Mouse (Mus musculus): ENCODE data around the gene Smarce1.
"Not testable (repeated sequence)": the region's sequence is repeated elsewhere in the genome, so short reads cannot be mapped to it uniquely, and the experiment has no call there.

Smarce1 gene

DNA sequence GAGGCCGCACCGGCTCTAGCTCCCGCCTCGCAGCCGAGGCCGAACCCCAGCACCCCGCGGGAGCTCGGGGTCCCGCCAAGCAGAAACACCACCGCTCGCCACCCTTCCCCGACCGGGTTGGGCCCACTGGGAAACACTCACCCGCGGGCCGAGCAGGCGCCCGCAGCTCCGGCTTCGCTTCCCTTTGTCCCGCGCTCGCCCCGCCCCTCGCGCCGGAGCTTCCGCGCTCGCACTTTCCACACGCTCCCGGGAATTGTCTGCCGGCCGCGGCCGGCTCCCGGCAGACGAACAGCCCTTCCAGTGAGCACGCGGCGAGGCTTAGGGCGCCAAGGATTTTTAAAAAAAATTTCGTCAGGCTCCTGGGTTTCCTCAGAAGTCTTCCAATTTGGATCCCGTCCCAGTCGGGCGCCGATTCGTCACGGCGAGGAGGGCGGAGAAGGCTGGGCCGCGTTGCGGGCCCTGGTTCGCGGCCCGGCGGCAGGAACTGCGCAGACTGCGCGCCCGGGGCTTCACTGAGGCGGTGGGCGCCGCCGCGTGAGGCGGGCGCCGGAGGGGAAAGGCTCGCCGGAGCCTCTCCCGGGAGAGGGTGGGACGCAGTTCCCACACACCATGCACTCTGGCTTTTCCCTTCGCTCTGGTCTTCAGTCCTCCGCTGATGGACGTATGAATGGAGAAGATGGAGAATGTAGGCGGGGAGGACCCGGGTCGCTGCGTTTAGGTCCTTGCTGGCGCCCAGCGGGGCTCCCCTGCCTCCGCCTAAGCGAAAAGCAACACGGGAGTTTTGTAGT is at the start of gene Smarce1:
Gene Smarce1 (minus strand): TSS at position 757 of the 788 bp plus-strand sequence.
- peak; percentile 88 for DNase-seq (ENCODE audit: low read depth, low spot score)

GRCm38 (mm10) chr11:99279986-99280385 is 49.2 kb upstream of the Smarce1 start:
- no peak for DNase-seq (ENCODE audit: low read depth, low spot score)

GRCm38 (mm10) chr11:99276786-99277185 is 46.0 kb upstream of the Smarce1 start:
- no peak for DNase-seq (ENCODE audit: low read depth, low spot score)

DNA sequence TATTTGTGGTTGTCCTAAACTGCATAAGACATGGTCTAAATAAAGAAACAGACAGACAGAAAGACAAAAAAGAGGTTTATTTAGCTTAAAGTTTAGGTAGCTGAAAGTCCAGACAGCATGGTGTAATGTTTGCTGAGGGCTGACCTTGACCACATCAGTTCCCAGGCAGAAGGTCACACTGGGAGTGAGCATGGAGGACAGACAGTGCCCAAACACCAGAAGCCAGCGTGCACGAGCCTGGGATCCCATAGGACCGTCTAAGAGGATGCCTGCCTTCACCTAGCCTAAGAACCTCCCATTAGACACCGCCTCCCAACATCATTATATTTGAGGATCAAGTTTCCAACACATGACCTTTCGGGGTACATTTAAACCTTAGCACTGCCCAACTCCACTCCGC is 44.8 kb upstream of the Smarce1 start:
- DNase-seq (ENCODE audit: low read depth, low spot score) = no peak

- DNase-seq (ENCODE audit: low read depth, low spot score) = no peak
Measured at GRCm38 (mm10) chr11:99272721-99273120, 41.9 kb upstream of the Smarce1 start.

GRCm38 (mm10) chr11:99269192-99269591 is 38.4 kb upstream of the Smarce1 start:
- DNase-seq (ENCODE audit: low read depth, low spot score) = no peak

DNA sequence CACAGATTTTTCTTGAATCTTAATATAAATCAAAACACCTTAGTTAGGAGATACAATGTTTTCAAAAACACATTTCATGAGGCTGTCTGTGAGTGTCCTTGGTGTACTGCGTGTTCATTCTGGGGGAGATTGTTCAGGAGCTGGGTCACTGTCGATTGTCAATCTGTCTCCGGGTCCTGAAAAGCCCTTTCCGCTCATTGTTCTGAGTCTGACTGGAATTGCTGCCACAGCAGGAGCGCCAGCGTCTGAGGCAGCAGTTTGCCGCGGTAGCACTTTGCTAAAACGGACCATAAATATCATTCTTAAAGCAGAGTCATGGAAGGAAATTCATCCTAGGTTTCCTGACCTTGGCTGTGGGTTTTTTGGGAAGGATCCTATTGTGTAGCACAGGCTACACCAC is 35.0 kb upstream of the Smarce1 start:
- DNase-seq (ENCODE audit: low read depth, low spot score) = no peak

DNA sequence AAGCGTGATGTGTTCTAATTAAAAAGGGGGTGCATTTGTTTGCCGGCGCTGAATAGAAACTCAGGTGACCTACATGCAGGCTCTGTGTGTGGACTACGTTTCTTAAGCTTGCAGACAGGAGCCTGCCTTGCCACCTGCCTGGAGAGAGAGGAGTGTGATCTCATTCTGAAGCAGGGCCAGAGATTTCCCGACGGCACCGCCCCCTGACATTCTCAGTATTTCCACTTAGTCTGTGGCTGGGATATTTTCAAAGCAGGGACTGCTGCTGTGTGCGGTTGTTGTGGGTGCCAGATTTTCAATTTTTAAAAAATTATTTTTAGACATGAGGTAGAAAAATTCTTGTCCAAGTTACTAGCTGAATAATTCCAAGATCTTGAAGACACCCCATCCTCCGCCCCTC is 34.4 kb upstream of the Smarce1 start:
- no peak for DNase-seq (ENCODE audit: low read depth, low spot score)

- peak; percentile 33 for DNase-seq (ENCODE audit: low read depth, low spot score)
Measured at GRCm38 (mm10) chr11:99256213-99256612, 25.4 kb upstream of the Smarce1 start.

GRCm38 (mm10) chr11:99255316-99255715 is 24.5 kb upstream of the Smarce1 start:
- DNase-seq (ENCODE audit: low read depth, low spot score) = peak; percentile 78

DNA sequence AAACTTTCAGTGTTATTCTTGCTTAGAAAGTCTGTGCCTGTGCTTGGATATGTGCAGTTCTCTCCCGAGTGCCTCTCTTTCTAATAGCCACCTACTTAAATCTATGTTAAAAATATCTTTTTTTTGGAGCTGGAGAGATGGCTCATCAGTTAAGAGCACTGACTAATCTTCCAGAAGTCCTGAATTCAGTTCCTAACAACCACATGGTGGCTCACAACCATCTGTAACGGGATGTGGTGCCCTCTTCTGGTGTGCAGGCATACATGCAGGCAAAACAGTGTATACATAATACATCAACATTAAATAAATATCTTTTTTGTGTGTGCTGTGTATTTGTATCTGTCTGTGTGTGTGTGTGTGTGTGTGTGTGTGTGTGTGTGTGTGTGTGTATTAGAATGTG is 23.1 kb upstream of the Smarce1 start:
- DNase-seq (ENCODE audit: low read depth, low spot score) = no peak

- no peak for DNase-seq (ENCODE audit: low read depth, low spot score)
Measured at GRCm38 (mm10) chr11:99252671-99253070, 21.9 kb upstream of the Smarce1 start.

DNA sequence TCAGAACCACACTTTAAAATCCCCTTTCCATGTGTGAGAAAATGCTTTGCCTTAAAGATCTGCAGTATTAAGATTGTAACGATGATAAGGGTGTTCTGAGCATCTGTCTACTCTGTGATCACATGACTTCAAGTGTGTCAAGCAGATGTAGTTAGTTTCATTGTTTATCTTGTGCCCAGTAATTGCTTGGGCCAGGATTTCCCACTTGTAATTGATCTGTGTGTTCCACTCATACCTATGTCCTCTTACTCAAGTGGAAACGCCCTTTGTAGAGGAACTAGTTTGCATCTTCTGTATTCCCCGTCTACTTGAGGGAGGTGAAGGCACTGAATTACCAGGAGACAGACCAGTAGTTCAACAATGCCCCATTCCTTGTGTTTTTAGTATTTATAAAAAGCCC is 19.8 kb upstream of the Smarce1 start:
- peak; percentile 27 for DNase-seq (ENCODE audit: low read depth, low spot score)

DNA sequence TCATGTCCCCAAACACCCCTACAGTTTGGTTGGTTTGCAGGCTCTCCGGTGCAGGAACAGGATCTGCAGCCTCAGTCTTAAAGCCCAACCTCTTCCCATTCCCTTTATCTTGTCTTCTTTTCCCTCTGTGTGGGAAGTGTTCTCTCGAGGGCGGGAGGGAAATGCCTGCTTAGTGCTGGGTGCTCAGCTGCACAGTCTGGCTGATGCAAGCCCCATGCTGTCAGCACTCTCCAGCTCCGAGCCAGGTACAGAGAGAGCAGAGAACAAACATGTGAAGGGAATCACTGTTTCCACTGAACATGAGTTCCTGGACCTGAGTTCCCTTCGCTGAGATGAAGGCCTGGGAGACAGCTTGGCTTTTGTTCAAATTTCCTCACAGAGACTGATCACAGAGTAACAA is 19.4 kb upstream of the Smarce1 start:
- peak; percentile 13 for DNase-seq (ENCODE audit: low read depth, low spot score)

- peak; percentile 66 for DNase-seq (ENCODE audit: low read depth, low spot score)
Measured at GRCm38 (mm10) chr11:99249115-99249514, 18.3 kb upstream of the Smarce1 start.

DNA sequence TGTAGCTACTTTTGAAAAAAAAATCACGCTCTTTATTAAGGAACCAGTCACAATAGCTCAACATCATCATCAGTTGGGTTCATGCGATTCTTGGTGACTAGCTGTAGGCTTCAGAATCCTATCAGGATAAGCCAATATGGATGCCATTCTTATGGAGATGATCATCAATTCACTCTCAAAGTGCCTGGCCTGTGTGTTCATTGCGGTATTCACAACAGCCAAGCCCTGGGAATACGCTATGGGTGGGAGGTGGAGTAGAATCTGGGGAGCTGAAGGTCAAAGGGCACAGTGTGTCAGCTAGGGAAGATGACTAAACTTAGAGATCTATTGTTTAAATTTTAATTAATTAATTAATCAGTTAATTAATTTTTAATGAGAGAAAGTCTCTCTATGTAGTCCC is 17.1 kb upstream of the Smarce1 start:
- DNase-seq (ENCODE audit: low read depth, low spot score) = no peak

DNA sequence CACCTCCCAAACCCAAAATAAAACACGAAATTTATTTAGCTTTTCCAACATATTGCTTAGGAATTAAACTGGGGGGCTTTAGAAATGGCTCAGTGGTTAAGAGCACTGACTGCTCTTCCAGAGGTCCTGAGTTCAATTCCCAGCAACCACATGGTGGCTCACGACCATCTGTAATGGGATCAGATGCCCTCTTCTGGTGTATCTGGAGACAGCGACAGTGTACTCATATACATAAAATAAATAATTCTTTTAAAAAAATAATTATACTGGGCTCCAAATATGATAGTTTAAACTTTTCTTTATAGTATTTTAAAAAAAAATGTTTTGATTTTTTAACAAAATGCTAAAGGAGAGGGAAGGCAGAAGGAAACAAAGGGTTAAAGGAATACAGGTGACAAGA is 13.7 kb upstream of the Smarce1 start:
- not testable (repeated sequence) for DNase-seq (ENCODE audit: low read depth, low spot score)

- DNase-seq (ENCODE audit: low read depth, low spot score) = peak; percentile 25
Measured at GRCm38 (mm10) chr11:99243820-99244374, 13.1 kb upstream of the Smarce1 start, which contains the start of gene Krt222. Krt222 (minus strand) TSS chr11:99244085.

- DNase-seq (ENCODE audit: low read depth, low spot score) = no peak
Measured at GRCm38 (mm10) chr11:99243200-99243819, 12.5 kb upstream of the Smarce1 start.

- DNase-seq (ENCODE audit: low read depth, low spot score) = no peak
Measured at GRCm38 (mm10) chr11:99242056-99242455, 11.2 kb upstream of the Smarce1 start.

- DNase-seq (ENCODE audit: low read depth, low spot score) = peak; percentile 92
Measured at GRCm38 (mm10) chr11:99238468-99238867, 7.7 kb upstream of the Smarce1 start.

GRCm38 (mm10) chr11:99231049-99231816 is 416 bp upstream of the Smarce1 start:
- no peak for DNase-seq (ENCODE audit: low read depth, low spot score)

All from CD4-positive, CD25-positive, alpha-beta regulatory T cell, adult 2 months (primary cell).